Mouse (Mus musculus): ENCODE results near the gene Asap2. TPM values are rescaled to one million over a fixed set of nuclear protein-coding genes. Genes with fewer than 3 reads are reported as not detected.
A peak's percentile ranks its signal among the peaks of the same experiment; 100 is the strongest.

Asap2 gene
- polyA plus RNA-seq, 2 experiments, result 1.0 to 2.0 TPM

- Histone ChIP-seq H3K4me1 (replicated peaks; ENCODE audit: control insufficient read depth in 2 of 2, insufficient read depth in 2 of 2, low read length in 1 of 2) (peaks cover 24 to 43% of the 10 kb centered on the region in 2 experiments), H3K4me2 (ENCODE audit: low read depth) (no peak overlapping the region), H3K9ac (replicated peaks) (no peak overlapping the region), H3K27me3 (ENCODE audit: control insufficient read depth, insufficient read depth, low read length) (no peaks in the 10 kb centered on the region), H3K36me3 (replicated peaks; ENCODE audit: control insufficient read depth, insufficient read depth, low read depth) (no peaks in the 10 kb centered on the region), H3K9me3 (ENCODE audit: control insufficient read depth, low read length) (no peaks in the 10 kb centered on the region), H3K4me3 (ENCODE audit: insufficient read depth in 1 of 2, low read depth in 2 of 2, low read length in 2 of 2) (no peak overlapping the region), H3K27ac (no peak overlapping the region)
- 61% methylated on average over 9 of the region's 9 CpGs for WGBS (ENCODE audit: insufficient replicate concordance)
- DNase-seq (ENCODE audit: low read depth in 3 of 3, low spot score in 3 of 3) (no peak), ATAC-seq (ENCODE audit: insufficient read depth) (no peak)
- TF ChIP-seq EP300 (IDR thresholded peaks at IDR 0.05; ENCODE audit: low read depth), result no peak
Observed at GRCm38 (mm10) chr12:21226316-21226715, 236.1 kb downstream of the Asap2 start.

- H3K27me3 ChIP-seq (ENCODE audit: control insufficient read depth, insufficient read depth, low read length), result no peaks in the 10 kb centered on the region
- H3K4me1 ChIP-seq (replicated peaks; ENCODE audit: control insufficient read depth in 2 of 2, insufficient read depth in 2 of 2, low read length in 1 of 2), result peaks cover 24 to 43% of the 10 kb centered on the region in 2 experiments
- H3K36me3 ChIP-seq (replicated peaks; ENCODE audit: control insufficient read depth, insufficient read depth, low read depth), result no peaks in the 10 kb centered on the region
- H3K4me3 ChIP-seq (ENCODE audit: insufficient read depth in 1 of 2, low read depth in 2 of 2, low read length in 2 of 2), result no peak overlapping the region
- 7% methylated on average over 6 of the region's 6 CpGs for WGBS (ENCODE audit: insufficient replicate concordance)
- peak overlapping the region; percentile 30 for H3K27ac ChIP-seq
- DNase-seq (ENCODE audit: low read depth in 3 of 3, low spot score in 3 of 3) (peak in 1 of 3 experiments; percentile 42), ATAC-seq (ENCODE audit: insufficient read depth) (peak; percentile 67)
- H3K9me3 ChIP-seq (ENCODE audit: control insufficient read depth, low read length), result no peaks in the 10 kb centered on the region
- no peak overlapping the region for H3K9ac ChIP-seq (replicated peaks)
- no peak overlapping the region for H3K4me2 ChIP-seq (ENCODE audit: low read depth)
- TF ChIP-seq EP300 (IDR thresholded peaks at IDR 0.05; ENCODE audit: low read depth) (peak; percentile 24; the same call in 1 of the 2 replicates), CTCF (IDR thresholded peaks at IDR 0.05; ENCODE audit: low read depth) (peak; percentile 25; the same call in 1 of the 2 replicates)
Observed at GRCm38 (mm10) chr12:21227076-21227980, 237.1 kb downstream of the Asap2 start.

DNA sequence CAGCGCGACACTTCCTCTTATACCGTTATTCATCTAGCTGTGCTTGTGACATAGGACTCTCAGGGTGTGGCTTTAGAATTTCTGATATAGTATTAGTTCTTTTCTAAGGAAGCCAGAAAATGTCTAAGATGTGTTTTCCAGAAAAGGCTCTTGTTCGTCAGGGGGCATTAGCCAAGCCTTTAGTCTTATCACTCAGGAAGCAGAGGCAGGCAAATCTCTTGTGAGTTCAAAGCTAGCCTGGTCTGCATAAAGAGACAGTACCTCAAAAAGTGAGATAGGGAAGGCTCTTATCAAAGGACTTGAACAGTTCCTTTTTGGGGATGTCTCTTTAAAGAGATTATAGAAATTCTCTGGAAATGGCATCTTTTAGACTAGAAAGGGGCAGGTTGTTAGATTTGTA is 238.4 kb downstream of the Asap2 start:
- Histone ChIP-seq H3K27ac (peak overlapping the region; percentile 19; the same call in 1 of the 2 replicates), H3K9me3 (ENCODE audit: control insufficient read depth, low read length) (no peaks in the 10 kb centered on the region), H3K27me3 (ENCODE audit: control insufficient read depth, insufficient read depth, low read length) (no peaks in the 10 kb centered on the region), H3K9ac (replicated peaks) (no peak overlapping the region), H3K36me3 (replicated peaks; ENCODE audit: control insufficient read depth, insufficient read depth, low read depth) (no peaks in the 10 kb centered on the region), H3K4me2 (ENCODE audit: low read depth) (peak overlapping the region; percentile 39), H3K4me1 (replicated peaks; ENCODE audit: control insufficient read depth in 2 of 2, insufficient read depth in 2 of 2, low read length in 1 of 2) (peaks cover 24 to 43% of the 10 kb centered on the region in 2 experiments), H3K4me3 (ENCODE audit: insufficient read depth in 1 of 2, low read depth in 2 of 2, low read length in 2 of 2) (no peak overlapping the region)
- DNase-seq (ENCODE audit: low read depth in 3 of 3, low spot score in 3 of 3) (peak in 1 of 3 experiments; percentile 37), ATAC-seq (ENCODE audit: insufficient read depth) (peak; percentile 45; the same call in 1 of the 2 replicates)
- TF ChIP-seq EP300 (IDR thresholded peaks at IDR 0.05; ENCODE audit: low read depth) (no peak), CTCF (IDR thresholded peaks at IDR 0.05; ENCODE audit: low read depth) (no peak)
- WGBS (ENCODE audit: insufficient replicate concordance), result 17% methylated on average over 4 of the region's 4 CpGs

GRCm38 (mm10) chr12:21229076-21229918 is 239.0 kb downstream of the Asap2 start:
- H3K9ac ChIP-seq (replicated peaks), result no peak overlapping the region
- H3K27me3 ChIP-seq (ENCODE audit: control insufficient read depth, insufficient read depth, low read length), result no peaks in the 10 kb centered on the region
- H3K4me3 ChIP-seq (ENCODE audit: insufficient read depth in 1 of 2, low read depth in 2 of 2, low read length in 2 of 2), result no peak overlapping the region
- H3K4me1 ChIP-seq (replicated peaks; ENCODE audit: control insufficient read depth in 2 of 2, insufficient read depth in 2 of 2, low read length in 1 of 2), result peaks cover 24 to 40% of the 10 kb centered on the region in 2 experiments
- H3K27ac ChIP-seq, result no peak overlapping the region
- DNase-seq (ENCODE audit: low read depth in 3 of 3, low spot score in 3 of 3) (peak; percentile 27 to 48 (median 45)), ATAC-seq (ENCODE audit: insufficient read depth) (peak; percentile 78)
- H3K36me3 ChIP-seq (replicated peaks; ENCODE audit: control insufficient read depth, insufficient read depth, low read depth), result no peaks in the 10 kb centered on the region
- TF ChIP-seq CTCF (IDR thresholded peaks at IDR 0.05; ENCODE audit: low read depth) (no peak), EP300 (IDR thresholded peaks at IDR 0.05; ENCODE audit: low read depth) (0 out of 2 replicates have a peak, but pooled peaks have one; percentile 10)
- peak overlapping the region; percentile 39 for H3K4me2 ChIP-seq (ENCODE audit: low read depth)
- H3K9me3 ChIP-seq (ENCODE audit: control insufficient read depth, low read length), result no peaks in the 10 kb centered on the region
- WGBS (ENCODE audit: insufficient replicate concordance), result 39% methylated on average over 17 of the region's 17 CpGs
